Mouse (Mus musculus) adrenal gland, adult (tissue): ENCODE results near the gene Ift52.

Experiments used
- DNase-seq, 2 experiments: peaks; one replicate each; pipeline ENCODE4 v3.0.0; 2022 to 2023; ENCODE audit warnings: low spot score in 1 of 2; ENCODE audit not compliant: inconsistent age in 2 of 2

Gene Ift52

GRCm38 (mm10) chr2:163016916-163017743 lies at the start of gene Ift52:
TSS of gene Ift52 (plus strand) at chr2:163017354.
- peak; percentile 91 to 98 for DNase-seq

GRCm38 (mm10) chr2:162968357-162968756 lies 48.8 kb upstream of the Ift52 start:
- DNase-seq: peak; percentile 51 to 79

- peak in 1 of 2 experiments; percentile 52 for DNase-seq
These were observed 48.1 kb upstream of the Ift52 start for GRCm38 (mm10) chr2:162969101-162969500.

DNA sequence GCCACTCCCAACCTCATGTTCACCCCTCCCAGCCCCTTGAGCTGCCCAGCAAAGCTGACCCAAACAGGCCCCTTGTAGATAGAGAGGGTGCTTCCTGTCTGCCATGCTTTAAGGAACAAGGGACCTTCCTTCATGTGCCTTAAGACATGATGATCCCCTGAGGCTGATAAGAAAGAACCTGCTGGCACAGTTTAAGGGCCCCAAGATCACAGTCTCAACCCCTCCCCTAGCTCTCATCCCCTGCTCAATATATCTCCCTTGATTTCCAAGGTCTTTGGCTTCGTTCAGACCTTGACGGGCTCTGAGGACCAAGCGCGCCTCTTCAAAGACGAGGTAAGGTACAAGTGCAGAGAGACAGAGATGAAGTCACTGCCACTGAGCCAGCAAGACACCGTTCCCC lies 46.3 kb upstream of the Ift52 start:
- peak; percentile 48 to 75 for DNase-seq

GRCm38 (mm10) chr2:162972752-162973151 lies 44.4 kb upstream of the Ift52 start:
- no peak for DNase-seq

DNA sequence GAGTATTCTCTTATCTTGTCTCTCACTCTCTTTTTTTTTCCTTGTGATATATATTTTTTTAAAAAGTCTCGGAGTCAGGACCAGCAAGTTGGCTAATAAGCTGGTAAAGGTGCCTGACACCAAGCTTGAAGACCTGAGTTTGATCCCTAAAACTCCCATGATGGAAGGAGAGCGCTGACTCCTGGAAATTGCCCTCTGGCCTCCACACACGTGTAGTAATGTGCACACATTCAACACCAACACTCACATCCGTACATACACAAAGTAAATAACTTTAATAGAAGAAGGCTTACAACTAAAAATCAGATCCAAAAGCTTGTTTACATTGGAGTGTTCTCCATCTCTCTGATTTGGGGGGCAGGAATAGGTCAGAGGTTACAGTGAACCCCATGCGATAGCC lies 43.9 kb upstream of the Ift52 start:
- no peak for DNase-seq

- peak in 1 of 2 experiments; percentile 75 for DNase-seq
These were observed 43.5 kb upstream of the Ift52 start for GRCm38 (mm10) chr2:162973637-162974036.

DNA sequence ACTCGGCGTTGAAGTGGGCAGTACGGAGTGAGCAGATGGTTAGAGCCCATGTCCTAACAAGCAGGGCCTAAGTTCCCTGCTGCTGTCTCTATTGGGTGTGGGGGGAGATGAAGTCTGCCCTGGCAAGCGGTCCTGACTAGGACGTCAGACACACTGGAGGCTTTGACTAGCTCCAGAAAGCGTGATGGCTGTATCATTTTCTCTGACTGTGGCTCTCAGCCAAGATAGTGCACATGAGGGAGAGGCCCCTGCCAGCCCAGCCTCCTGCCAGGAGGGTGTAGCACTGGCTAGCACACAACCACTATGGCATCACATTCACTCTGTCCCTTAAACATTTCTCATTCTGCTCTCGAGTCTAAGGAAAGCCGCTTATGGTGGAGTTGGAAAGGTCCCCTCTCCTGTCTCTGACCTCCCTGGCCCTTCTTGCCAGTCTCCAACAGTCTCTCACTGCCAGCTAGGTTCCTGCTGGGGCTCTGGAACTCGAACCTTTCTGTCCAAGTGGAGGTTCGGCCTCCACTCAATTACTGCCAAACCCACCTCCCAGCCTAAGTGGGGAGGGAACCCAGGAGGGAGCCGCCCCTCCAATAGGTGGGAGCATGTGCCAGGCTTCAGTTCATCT lies 41.9 kb upstream of the Ift52 start:
- peak in 1 of 2 experiments; percentile 66 for DNase-seq

DNA sequence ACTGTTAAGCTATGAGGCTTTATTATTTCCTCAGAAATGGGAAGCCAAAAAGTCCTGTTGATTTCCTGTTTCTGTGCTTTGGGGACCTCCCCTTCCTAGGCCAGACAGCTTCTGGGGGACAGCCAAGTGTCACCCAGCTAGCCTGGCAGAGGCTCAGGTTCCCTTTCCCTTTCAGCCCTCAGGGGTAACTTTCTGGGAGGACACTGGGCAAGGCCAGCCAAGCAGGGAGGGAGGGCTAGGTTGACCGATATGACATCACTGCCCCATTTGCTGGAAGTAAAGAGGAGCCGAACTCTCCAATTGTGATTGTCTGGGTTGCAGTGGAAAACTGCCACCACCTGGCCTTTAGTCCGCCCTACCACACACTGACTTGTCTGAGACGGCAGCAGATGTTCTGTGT lies 41.2 kb upstream of the Ift52 start:
- peak; percentile 63 to 83 for DNase-seq

GRCm38 (mm10) chr2:162984381-162984780 lies 32.8 kb upstream of the Ift52 start:
- DNase-seq: no peak

DNA sequence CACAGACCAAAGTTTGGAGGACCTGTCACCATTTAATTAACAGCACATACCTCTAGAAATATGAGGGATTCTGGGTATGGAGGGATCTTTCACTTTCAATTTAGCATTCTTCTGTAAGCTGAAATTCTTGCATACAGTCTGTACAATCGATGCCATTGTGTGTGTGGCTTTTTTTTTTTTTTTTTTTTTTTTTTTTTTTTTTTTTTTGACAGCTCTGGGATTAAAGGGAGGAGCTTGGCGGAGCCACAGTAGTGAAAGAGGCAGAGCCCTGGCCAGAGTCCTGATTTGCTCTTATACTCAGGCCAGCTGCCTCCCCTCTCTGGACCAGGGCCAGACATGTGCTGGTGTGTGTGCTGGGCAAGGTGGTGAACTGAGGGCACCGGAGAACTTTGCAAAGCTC lies 31.2 kb upstream of the Ift52 start:
- peak in 1 of 2 experiments; percentile 71 for DNase-seq

GRCm38 (mm10) chr2:162986764-162987163 lies 30.4 kb upstream of the Ift52 start:
- DNase-seq: no peak

GRCm38 (mm10) chr2:162987218-162987617 lies 29.9 kb upstream of the Ift52 start, which contains the start of gene Sgk2:
TSS of gene Sgk2 (plus strand) at chr2:162987330.
- DNase-seq: peak in 1 of 2 experiments; percentile 68

DNA sequence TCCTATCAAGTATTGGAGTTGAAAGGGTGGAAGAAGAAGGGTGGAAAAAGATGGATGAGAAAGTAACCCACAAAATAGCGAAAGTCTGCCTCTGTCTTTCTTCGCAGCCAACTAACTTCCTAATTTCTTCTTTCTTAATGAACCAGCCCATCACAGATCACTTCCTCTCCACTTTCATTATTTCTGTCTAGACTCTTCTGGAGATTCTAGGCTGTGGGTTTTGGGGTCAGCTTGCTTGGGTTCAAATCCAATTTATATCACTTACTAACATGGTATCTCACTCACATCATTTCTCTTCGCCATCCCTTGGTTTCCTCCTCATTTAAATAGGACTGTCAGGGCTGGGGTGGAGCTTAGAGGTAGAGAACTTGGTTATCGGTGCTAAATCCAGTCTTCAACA lies 28.9 kb upstream of the Ift52 start:
- DNase-seq: no peak

DNA sequence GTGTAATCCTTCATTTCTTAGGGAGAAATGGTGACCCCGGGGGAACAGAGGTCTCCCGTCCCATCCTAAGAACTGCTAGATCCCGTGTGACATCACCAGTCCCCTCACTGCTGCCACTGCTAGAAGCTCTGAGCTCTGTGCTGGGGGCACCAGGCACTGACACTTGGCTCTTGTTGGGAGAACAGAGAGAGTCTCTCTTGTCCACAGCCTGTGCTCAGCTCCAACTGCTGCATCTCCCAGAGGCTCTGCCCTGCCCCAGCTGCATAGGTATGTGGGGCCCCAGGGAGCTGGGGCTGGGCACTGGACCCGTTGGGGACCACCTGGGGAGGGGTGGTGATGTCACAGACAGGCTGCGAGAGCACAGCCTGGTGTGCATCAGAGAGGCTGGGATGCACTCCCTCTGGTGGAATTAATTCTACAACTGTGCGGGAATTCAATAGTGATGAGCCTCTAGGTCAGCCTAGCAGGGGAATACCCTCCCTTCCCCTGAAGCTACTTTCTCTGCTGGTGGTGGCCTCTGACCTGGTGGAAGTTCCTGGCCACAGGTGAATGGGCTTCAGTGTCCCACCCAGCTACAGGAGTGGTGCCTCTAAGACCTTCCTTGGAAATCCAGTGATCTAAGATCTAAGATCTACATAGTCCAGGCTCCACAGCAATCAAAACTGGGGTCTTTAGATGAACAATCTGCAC lies 25.6 kb upstream of the Ift52 start:
- no peak for DNase-seq

DNA sequence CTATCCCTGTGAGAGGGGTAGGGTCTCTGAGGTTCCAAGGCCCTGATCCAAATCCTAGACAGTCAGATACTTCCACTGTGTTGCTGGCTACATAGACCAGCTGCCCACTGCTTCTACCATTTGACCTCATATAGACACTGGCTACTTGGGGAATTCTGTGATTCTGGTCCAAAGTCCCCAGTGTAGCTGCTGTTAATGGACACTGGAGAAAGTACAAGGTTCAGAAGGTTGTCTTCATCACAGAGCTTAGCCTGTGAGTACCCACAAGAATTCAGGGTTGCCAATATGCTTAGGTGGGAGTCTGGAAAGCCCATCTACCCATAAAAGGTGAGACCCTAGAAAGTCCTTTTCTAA lies 25.1 kb upstream of the Ift52 start:
- DNase-seq: no peak

- no peak for DNase-seq
These were observed 23.1 kb upstream of the Ift52 start for GRCm38 (mm10) chr2:162993881-162994616.

GRCm38 (mm10) chr2:162998528-162999230 lies 18.5 kb upstream of the Ift52 start:
- peak; percentile 69 to 94 for DNase-seq

GRCm38 (mm10) chr2:162999744-163000143 lies 17.4 kb upstream of the Ift52 start:
- DNase-seq: peak; percentile 50 to 81

GRCm38 (mm10) chr2:163001071-163001470 lies 16.1 kb upstream of the Ift52 start:
- peak; percentile 46 to 83 for DNase-seq
